Comparison of ENCODE assay signal across 17 mouse cellular contexts in genomic region chr3:145463731-145464130, GRCm38 (mm10).
"Had no signal": no experiment of that assay in that cellular context is flagged by ENCODE, and none has a peak within 500 bp of the region (broad histone marks: within the 10 kb centered on the region; RNA-seq: fewer than 3 reads in every experiment).

No protein-coding gene starts in this region.

- ATAC-seq: liver, embryonic 12.5 days had no signal

- H3K4me2 ChIP-seq: limb, embryonic 15.5 days; liver, embryonic 12.5 days; lung, embryonic 14.5 days had no signal

- H3K4me3 ChIP-seq: limb, embryonic 15.5 days; liver, embryonic 12.5 days; midbrain, embryonic 10.5 days; myocyte had no signal

- H3K9me3 ChIP-seq: limb, embryonic 15.5 days; liver, embryonic 12.5 days; midbrain, embryonic 10.5 days had no signal

- H3K27me3 ChIP-seq: limb, embryonic 15.5 days; liver, embryonic 12.5 days had no signal

- H3K27ac ChIP-seq: kidney, postnatal 0 days; limb, embryonic 15.5 days; liver, embryonic 12.5 days; midbrain, embryonic 10.5 days had no signal

- H3K4me1 ChIP-seq: limb, embryonic 15.5 days; liver, embryonic 12.5 days; midbrain, embryonic 10.5 days had no signal

- H3K36me3 ChIP-seq: limb, embryonic 15.5 days; liver, embryonic 12.5 days; midbrain, embryonic 10.5 days had no signal

- H3K9ac ChIP-seq: limb, embryonic 15.5 days; liver, embryonic 12.5 days; lung, embryonic 14.5 days had no signal

- DNase-seq: kidney, adult 9 months; kidney, postnatal 36 days; layer of hippocampus, adult 9-11 months; layer of hippocampus, postnatal 36 days; lung, embryonic 14.5 days; lung, postnatal 10 days; lung, postnatal 4 days; retina, postnatal 1 day; right cerebral cortex, postnatal 4 days; spleen, adult 18-20 months; thymus, adult 18-20 months; thymus, postnatal 14 days had no signal
